Mouse (Mus musculus): Measurements from ENCODE around the gene Gm15128. TPM values are rescaled to one million over a fixed set of nuclear protein-coding genes. Genes with fewer than 3 reads are reported as not detected.
"Not testable (repeated sequence)": the region's sequence is repeated elsewhere in the genome, so short reads cannot be mapped to it uniquely, and the experiment has no call there.

Gene Gm15128
- not detected in 2 replicates for polyA plus RNA-seq (2015; fragmentation: Nextera tagmentation; extraction: Ambion mirVana)

DNA sequence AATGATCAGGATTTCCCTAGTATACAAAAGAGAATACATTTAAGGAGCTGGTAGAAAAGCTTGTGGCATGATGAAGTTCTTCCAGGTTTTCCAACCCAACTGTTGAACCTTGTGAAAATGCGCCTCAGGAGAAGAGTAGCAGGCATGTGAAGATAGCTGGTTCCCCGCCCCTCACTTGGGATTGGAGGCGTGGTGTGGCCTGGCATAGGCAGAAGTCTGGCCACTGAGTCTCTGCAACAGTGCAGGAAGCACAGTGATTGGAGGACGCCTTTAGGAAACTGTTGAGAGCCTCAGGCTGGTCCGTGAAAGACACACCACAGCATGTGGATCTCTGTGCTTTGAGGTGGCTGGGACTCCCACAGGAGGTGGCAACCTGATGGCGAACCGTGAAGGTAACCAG lies at the start of gene Gm15128:
Gene Gm15128, plus strand, starts transcription at position 301 of the 400 bp plus-strand sequence.
- H3K9me3 ChIP-seq; H3K27me3 ChIP-seq (replicated peaks); H3K9ac ChIP-seq; H3K27ac ChIP-seq; H3K4me1 ChIP-seq; H3K4me3 ChIP-seq (replicated peaks); ATAC-seq (ENCODE audit: insufficient read depth, low FRiP score, low read depth); H3K36me3 ChIP-seq; H3K4me2 ChIP-seq: not testable (repeated sequence)
- WGBS: 71% methylated on average over 7 of the region's 7 CpGs

Other genes starting within 250 kb of the Gm15128 start
- gene Lrch2, start 211.9 kb upstream of the Gm15128 start, polyA plus RNA-seq (2015; fragmentation: Nextera tagmentation; extraction: Ambion mirVana): 3.4 and 3.9 TPM in 2 replicates
- not detected in 2 replicates for gene Gm15080, start 227.0 kb downstream of the Gm15128 start, polyA plus RNA-seq (2015; fragmentation: Nextera tagmentation; extraction: Ambion mirVana)